Mouse (Mus musculus) megakaryocyte, embryonic 14.5 days (primary cell): ENCODE data around the gene Mdga1. TPM values are rescaled to one million over a fixed set of nuclear protein-coding genes. Genes with fewer than 3 reads are reported as not detected.

Experiments
- H3K27me3 ChIP-seq: replicated peaks from 2 replicates; pipeline ENCODE3; 2012; ENCODE audit warnings: inconsistent platforms
- H3K36me3 ChIP-seq: replicated peaks from 2 replicates; pipeline ENCODE3; 2012; ENCODE audit warnings: low read length, inconsistent platforms, mixed read lengths
- H3K4me1 ChIP-seq: 2 replicates; pipeline ENCODE4 v1.6.1; 2012; ENCODE audit warnings: inconsistent platforms
- H3K4me3 ChIP-seq: replicated peaks from 2 replicates; pipeline ENCODE3; 2012; ENCODE audit warnings: moderate library complexity, mild to moderate bottlenecking, inconsistent platforms
- H3K9me3 ChIP-seq: 2 replicates; pipeline ENCODE4 v1.6.1; 2012; ENCODE audit warnings: inconsistent platforms
- FLI1 ChIP-seq: IDR thresholded peaks from 2 replicates; pipeline ENCODE4 v1.6.1; 2012; ENCODE audit warnings: low read length, inconsistent platforms, mixed read lengths
- GATA1 ChIP-seq: IDR thresholded peaks from 3 replicates; pipeline ENCODE4 v1.6.1; 2012; ENCODE audit warnings: mixed read lengths, low read length, inconsistent platforms, borderline replicate concordance
- polyA plus RNA-seq: library from polyadenylated mRNA; stranded (reverse); fragments of >175 nt; gene quantifications from 2 replicates; pipeline ENCODE4 v1.2.3, GENCODE M21; 2012; ENCODE audit warnings: low replicate concordance; ENCODE audit not compliant: insufficient read depth

Gene Mdga1
- polyA plus RNA-seq, 1 experiment, result 32.8 TPM

DNA sequence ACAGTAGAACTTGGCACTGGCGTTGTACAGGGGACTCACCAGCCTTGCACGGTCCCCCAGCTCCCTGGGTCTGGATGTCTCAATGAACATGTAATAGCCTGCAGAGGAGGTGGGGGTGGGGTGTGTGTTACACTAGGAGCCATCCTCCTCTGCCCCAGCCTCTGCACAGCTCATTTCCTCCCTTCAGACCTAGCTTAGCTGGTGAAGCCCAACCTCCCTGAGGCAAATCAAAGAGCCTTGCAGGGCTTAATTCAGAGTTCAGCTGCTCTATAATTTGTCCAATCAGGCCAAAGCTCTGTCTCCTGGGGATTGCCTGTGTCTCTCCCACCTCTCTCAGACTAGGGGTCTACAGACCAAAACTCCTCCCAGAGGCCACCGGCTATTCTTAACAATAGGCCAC lies 131.9 kb downstream of the Mdga1 start:
- TF ChIP-seq FLI1 (no peak), GATA1 (no peak)
- H3K4me3 ChIP-seq, result peak overlapping the region; percentile 83
- no peaks in the 10 kb centered on the region for H3K36me3 ChIP-seq
- H3K4me1 ChIP-seq, result peaks cover 73% of the 10 kb centered on the region
- H3K27me3 ChIP-seq, result peaks cover 9% of the 10 kb centered on the region
- no peaks in the 10 kb centered on the region for H3K9me3 ChIP-seq

DNA sequence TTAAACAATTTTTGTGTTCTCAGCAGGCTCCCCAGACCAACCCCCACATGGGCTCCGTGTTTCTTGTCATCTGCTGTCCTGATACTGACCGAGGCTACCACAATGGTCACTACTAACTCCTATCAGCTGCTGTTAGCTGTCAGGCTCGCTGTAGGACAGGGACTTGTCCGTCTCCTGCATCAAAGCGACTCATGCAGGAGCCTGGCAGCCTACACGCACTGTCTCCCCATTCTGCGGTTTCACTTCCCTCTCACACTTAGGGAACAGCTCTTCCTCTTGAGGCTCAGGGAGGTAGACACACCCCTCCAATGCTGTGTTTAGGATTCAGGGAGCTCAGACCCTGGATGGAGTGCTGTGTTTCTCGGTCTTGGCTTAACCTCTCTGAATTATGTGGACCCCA lies 132.4 kb downstream of the Mdga1 start:
- H3K9me3 ChIP-seq, result no peaks in the 10 kb centered on the region
- H3K27me3 ChIP-seq, result peaks cover 8% of the 10 kb centered on the region
- TF ChIP-seq GATA1 (no peak), FLI1 (no peak)
- H3K36me3 ChIP-seq, result no peaks in the 10 kb centered on the region
- H3K4me1 ChIP-seq, result peaks cover 70% of the 10 kb centered on the region
- H3K4me3 ChIP-seq, result peak overlapping the region; percentile 83

DNA sequence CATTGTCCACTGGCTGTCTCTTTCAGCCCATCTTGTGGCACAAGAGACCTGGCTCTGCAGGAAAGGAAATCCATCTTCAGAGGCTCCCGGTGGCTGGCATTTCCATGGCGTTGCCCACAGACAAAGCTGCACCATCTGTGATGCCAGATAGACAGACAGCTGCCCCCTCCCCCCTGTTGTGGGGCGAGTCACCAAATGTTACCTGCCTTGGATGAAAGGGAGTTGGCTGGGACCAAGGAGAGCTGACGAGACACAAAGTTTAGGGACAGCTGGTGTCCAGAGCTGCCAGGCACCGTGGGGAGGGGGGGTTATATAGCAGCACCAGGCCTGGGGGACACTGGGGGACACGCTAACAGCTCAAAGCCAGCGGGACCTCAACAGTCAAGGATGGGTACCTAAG lies 135.1 kb downstream of the Mdga1 start:
- Histone ChIP-seq H3K4me3 (no peak overlapping the region), H3K9me3 (no peaks in the 10 kb centered on the region), H3K36me3 (peaks cover 6% of the 10 kb centered on the region), H3K4me1 (peaks cover 72% of the 10 kb centered on the region), H3K27me3 (peaks cover 19% of the 10 kb centered on the region)
- no peak for TF ChIP-seq FLI1
- TF ChIP-seq GATA1, result no peak

DNA sequence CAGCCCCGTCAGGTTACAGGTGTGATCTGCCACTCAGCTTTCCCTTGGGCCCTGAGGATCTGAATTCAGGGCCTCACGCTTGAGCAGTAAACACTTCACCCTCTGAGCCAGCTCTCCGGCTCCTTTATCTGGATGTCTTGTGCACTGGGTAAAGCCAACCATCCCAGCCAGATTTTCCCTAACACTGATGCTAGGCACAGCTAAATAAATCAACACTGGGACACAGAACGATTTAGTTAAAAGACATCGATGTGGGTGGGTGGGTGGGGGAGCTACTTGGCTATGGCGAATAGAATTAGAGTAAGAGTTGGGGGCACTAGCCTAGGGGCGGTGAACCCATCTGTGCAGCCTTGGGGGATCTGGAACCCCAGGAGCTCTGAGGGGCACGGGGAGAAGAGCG lies 135.6 kb downstream of the Mdga1 start:
- H3K4me3 ChIP-seq, result no peak overlapping the region

DNA sequence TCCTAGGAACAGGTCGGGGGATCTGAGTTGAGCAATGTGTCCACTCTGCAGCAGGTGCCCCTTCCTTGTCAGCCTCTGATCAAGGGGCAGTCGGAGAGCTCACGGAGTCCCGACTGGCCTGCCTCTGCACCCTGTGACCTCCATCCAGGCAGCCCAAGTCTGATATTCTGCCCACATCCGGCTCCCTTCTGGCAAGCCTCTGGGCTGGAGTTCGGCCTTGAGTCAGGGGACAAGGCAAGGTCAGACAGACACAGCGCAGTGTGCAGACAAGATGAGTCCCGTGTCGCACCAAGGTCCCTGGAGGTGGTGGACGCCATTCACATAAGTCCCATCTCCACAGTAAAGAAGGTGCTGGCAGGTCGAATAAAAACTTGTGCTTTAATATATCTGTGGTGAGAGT lies 138.2 kb downstream of the Mdga1 start:
- peak overlapping the region; percentile 12 for H3K4me3 ChIP-seq
- peaks cover 27% of the 10 kb centered on the region for H3K27me3 ChIP-seq
- TF ChIP-seq GATA1 (no peak), FLI1 (no peak)
- H3K9me3 ChIP-seq, result no peaks in the 10 kb centered on the region
- H3K4me1 ChIP-seq, result peaks cover 71% of the 10 kb centered on the region
- peaks cover 6% of the 10 kb centered on the region for H3K36me3 ChIP-seq

More for the DNA sequence above, 135.6 kb downstream of the Mdga1 start:
- Histone ChIP-seq H3K27me3 (peaks cover 21% of the 10 kb centered on the region), H3K36me3 (peaks cover 6% of the 10 kb centered on the region), H3K9me3 (no peaks in the 10 kb centered on the region), H3K4me1 (peaks cover 71% of the 10 kb centered on the region)
- TF ChIP-seq GATA1 (no peak), FLI1 (no peak)

DNA sequence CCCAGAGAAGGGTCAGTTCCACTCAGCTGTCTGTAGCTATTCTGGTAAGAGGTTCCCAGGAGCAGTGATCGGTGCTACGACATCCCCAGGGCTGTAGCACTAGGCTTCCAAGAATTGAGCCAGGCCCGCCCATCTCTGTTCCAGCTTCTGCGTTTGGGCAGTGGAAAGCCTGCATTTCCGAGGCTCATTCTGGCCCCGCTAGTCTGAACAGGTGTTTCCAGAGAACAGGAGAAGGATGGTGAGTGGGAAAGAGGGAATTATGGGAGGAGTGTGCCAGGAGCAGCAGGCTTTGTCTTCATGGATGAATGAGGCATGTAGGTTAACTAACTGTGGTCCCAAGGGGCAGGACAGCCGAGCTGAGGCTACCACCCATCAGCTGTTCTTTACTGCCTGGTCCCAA lies 140.8 kb downstream of the Mdga1 start:
- peaks cover 27% of the 10 kb centered on the region for H3K27me3 ChIP-seq
- no peak overlapping the region for H3K4me3 ChIP-seq
- peaks cover 6% of the 10 kb centered on the region for H3K36me3 ChIP-seq
- H3K4me1 ChIP-seq, result peaks cover 75% of the 10 kb centered on the region
- no peaks in the 10 kb centered on the region for H3K9me3 ChIP-seq
- no peak for TF ChIP-seq FLI1
- TF ChIP-seq GATA1, result no peak

DNA sequence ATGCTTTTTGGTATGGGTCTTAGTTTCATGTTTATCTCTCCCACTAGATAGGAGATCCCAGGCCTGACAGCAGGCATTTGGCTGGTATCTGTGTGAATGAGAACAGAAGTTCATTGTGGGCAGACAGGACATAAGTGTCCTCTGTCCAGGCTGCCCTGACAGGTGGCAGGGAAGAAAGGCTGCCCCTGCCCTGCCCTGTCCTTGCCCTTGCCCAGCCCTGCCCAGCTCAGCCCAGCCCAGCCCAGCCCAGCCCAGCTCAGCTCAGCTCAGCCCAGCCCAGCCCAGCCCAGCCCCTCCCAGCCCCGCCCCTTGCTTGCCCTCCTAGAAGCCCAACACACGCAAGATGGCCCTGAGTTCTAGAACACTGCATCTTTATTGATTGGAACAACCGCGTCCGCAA lies 142.3 kb downstream of the Mdga1 start:
- TF ChIP-seq FLI1, result no peak
- no peak for TF ChIP-seq GATA1
- Histone ChIP-seq H3K27me3 (peaks cover 23% of the 10 kb centered on the region), H3K36me3 (peaks cover 6% of the 10 kb centered on the region), H3K4me3 (peak overlapping the region; percentile 69), H3K4me1 (peaks cover 85% of the 10 kb centered on the region), H3K9me3 (no peaks in the 10 kb centered on the region)

DNA sequence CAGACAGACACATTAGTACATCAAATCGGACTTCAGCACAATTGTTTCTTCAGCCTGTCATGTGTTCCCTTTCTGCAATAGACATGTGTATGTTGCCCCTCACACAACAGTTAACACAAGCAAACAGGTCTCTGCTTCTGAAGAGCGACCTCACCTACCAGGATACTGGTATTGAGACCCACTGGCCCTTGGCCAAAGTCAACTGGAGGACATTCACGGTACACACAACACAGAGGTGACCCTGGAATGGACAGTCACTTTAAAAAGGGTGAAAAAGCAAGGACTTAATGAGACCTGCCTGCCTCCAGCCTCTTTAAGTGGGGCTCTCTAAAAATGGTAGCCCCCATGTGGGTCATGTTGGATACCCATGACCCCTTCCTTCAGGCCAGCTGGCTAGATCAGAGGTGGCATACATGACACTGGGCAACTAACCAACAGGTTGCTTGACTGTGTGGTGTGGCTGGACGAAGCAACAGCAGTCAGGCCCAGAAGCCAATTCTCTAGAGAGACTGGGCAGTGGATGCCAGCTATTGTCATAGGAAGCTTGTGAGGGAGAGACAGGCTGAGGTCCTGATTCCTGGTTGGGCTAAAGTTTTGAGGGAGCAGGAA lies 145.3 kb downstream of the Mdga1 start:
- Histone ChIP-seq H3K9me3 (no peaks in the 10 kb centered on the region), H3K27me3 (peaks cover 12% of the 10 kb centered on the region), H3K4me1 (peaks cover 81% of the 10 kb centered on the region), H3K36me3 (no peaks in the 10 kb centered on the region), H3K4me3 (peak overlapping the region; percentile 31)
- TF ChIP-seq GATA1, result no peak
- no peak for TF ChIP-seq FLI1

DNA sequence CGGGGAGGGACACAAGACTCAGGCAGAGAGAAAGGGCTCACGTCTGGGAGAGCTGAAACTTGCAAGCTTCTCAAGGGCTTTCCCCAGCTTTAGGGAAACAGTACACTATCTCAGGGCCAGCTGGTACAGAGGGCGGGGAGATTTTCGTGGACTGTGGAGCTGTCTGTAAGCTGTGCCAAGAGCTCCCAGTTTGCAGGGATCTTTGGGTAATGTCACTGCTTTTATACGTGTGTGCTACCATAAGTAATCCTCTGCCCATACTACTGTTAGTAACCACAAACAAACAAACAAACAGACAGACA lies 145.7 kb downstream of the Mdga1 start:
- H3K9me3 ChIP-seq, result no peaks in the 10 kb centered on the region
- peaks cover 82% of the 10 kb centered on the region for H3K4me1 ChIP-seq
- H3K4me3 ChIP-seq, result peak overlapping the region; percentile 31
- H3K27me3 ChIP-seq, result peaks cover 11% of the 10 kb centered on the region
- no peaks in the 10 kb centered on the region for H3K36me3 ChIP-seq
- TF ChIP-seq FLI1 (no peak), GATA1 (no peak)

DNA sequence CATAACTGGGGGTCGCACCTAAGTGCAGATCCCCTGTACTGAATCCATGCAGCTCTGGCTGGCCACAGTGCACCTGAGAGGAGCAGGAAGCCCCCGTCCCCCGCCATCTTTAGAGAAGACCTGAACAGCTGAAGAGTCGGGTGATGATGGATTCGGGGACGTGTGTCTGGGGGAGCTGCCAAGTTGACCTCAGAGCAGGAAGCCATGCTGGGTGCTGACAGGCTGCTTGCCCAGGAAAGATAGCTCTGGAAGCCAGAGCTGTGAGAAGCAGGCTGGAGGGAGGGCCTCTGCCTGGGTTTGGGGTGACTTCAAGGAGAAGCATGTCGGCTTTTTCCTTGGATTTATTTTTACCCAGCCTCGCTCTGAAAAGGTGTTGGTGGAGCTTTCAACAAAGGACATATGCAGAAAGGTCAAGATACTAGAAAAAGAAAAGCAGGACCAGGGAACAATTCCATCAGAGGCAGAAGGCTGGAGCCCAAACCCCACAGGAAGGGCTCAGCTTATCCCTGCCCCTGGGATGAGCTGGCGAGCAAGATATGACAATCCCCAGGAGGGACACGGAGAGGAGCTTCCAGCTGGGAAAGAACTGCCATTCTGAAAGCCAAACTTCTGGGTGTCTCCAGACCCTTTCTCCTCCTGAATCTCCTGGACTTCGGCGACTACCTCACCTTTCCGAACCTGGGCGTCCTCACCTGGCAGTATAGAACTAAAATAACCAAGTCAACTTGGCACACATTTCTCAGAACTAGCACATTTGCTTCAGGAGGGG lies 146.3 kb downstream of the Mdga1 start:
- peaks cover 82% of the 10 kb centered on the region for H3K4me1 ChIP-seq
- peak overlapping the region; percentile 79 for H3K4me3 ChIP-seq
- H3K36me3 ChIP-seq, result no peaks in the 10 kb centered on the region
- peaks cover 10% of the 10 kb centered on the region for H3K27me3 ChIP-seq
- no peaks in the 10 kb centered on the region for H3K9me3 ChIP-seq
- TF ChIP-seq FLI1 (no peak), GATA1 (no peak; the same call in 2 of the 3 replicates)
